Mouse (Mus musculus): ENCODE results near the gene Atp6v1a.

- no peak for TF ChIP-seq CTCF (IDR thresholded peaks at IDR 0.05; ENCODE audit: low read depth, low read length)
- TF ChIP-seq POLR2A (IDR thresholded peaks at IDR 0.05; ENCODE audit: insufficient read depth, low read length) = no peak
- no peak for TF ChIP-seq EP300 (IDR thresholded peaks at IDR 0.05; ENCODE audit: insufficient read depth, low read depth, low read length)
Measured at GRCm38 (mm10) chr16:44187172-44187571, 47.7 kb upstream of the Atp6v1a start.

All from ES-Bruce4 (cell line).